Mouse (Mus musculus) CH12.LX (cell line): Measurements from ENCODE around the gene Depdc7. TPM values are rescaled to one million over a fixed set of nuclear protein-coding genes. Genes with fewer than 3 reads are reported as not detected.
A peak's percentile ranks its signal among the peaks of the same experiment; 100 is the strongest.

ENCODE experiments used
- DNase-seq: peaks from one replicate; pipeline ENCODE4 v3.0.0-alpha.2; 2013; ENCODE audit errors: extremely low read depth
- H3K27ac ChIP-seq: 2 replicates; pipeline ENCODE4 v1.5.1; 2012; ENCODE audit warnings: low read depth, mild to moderate bottlenecking, control low read depth, moderate library complexity; ENCODE audit not compliant: insufficient read depth
- H3K27me3 ChIP-seq: replicated peaks from 2 replicates; pipeline ENCODE3; 2012; ENCODE audit warnings: inconsistent platforms
- H3K36me3 ChIP-seq, 2 experiments: replicated peaks in 1 of 2; 2 replicates each; pipeline versions ENCODE3 to v1.6.1; 2012; ENCODE audit warnings: inconsistent platforms in 1 of 2, low read length in 1 of 2, mild to moderate bottlenecking in 1 of 2, mixed read lengths in 1 of 2, moderate library complexity in 1 of 2; ENCODE audit not compliant: control insufficient read depth in 1 of 2, insufficient read depth in 1 of 2
- H3K4me1 ChIP-seq, 2 experiments: 2 replicates each; pipeline ENCODE4 v1.6.1; 2012; ENCODE audit warnings: inconsistent platforms in 1 of 2, moderate library complexity in 1 of 2; ENCODE audit not compliant: insufficient read depth in 2 of 2, control insufficient read depth in 1 of 2
- H3K4me2 ChIP-seq: 2 replicates; pipeline ENCODE4 v1.6.1; 2012; ENCODE audit warnings: low read depth, mild to moderate bottlenecking, control low read depth; ENCODE audit not compliant: poor library complexity, insufficient read depth, severe bottlenecking
- H3K4me3 ChIP-seq, 3 experiments: fragments of 150-350 bp in 1 of 3; sonication (generic) in 1 of 3; replicated peaks in 1 of 3; 2 replicates each; pipeline versions ENCODE3 to v1.5.1; 2011 to 2012; ENCODE audit warnings: low read depth in 2 of 3, low read length in 2 of 3, mild to moderate bottlenecking in 2 of 3, moderate library complexity in 2 of 3, control low read depth in 1 of 3, improper control_type of control experiment in 1 of 3, inconsistent platforms in 1 of 3, mixed read lengths in 1 of 3; ENCODE audit not compliant: poor library complexity in 1 of 3
- H3K79me2 ChIP-seq: replicated peaks from 2 replicates; pipeline ENCODE4 v1.6.1; 2012; ENCODE audit warnings: mild to moderate bottlenecking, moderate library complexity; ENCODE audit not compliant: control insufficient read depth, poor library complexity, insufficient read depth, severe bottlenecking; ENCODE audit errors: extremely low read depth
- H3K9ac ChIP-seq: 2 replicates; pipeline ENCODE4 v1.6.1; 2012; ENCODE audit warnings: low read depth, mild to moderate bottlenecking, control low read depth, moderate library complexity; ENCODE audit not compliant: insufficient read depth
- H3K9me3 ChIP-seq: replicated peaks from 2 replicates; pipeline ENCODE3; 2012; ENCODE audit warnings: low read length, inconsistent platforms, mixed read lengths
- BHLHE40 ChIP-seq: IDR thresholded peaks from 2 replicates; pipeline ENCODE4 v1.6.1; 2011; ENCODE audit warnings: mild to moderate bottlenecking, low read depth, low read length, improper control_type of control experiment
- CHD1 ChIP-seq: IDR thresholded peaks from 2 replicates; pipeline ENCODE4 v1.6.1; 2012; ENCODE audit warnings: low read depth, low read length, improper control_type of control experiment, inconsistent platforms
- CHD2 ChIP-seq: IDR thresholded peaks from 2 replicates; pipeline ENCODE4 v1.6.1; 2011; ENCODE audit warnings: low read length, improper control_type of control experiment
- E2F4 ChIP-seq: IDR thresholded peaks from 2 replicates; pipeline ENCODE4 v1.6.1; 2011; ENCODE audit warnings: low read depth, low read length, improper control_type of control experiment; ENCODE audit not compliant: insufficient replicate concordance
- ETS1 ChIP-seq: conservative IDR thresholded peaks from 2 replicates; pipeline ENCODE4 v1.6.1; 2012; ENCODE audit warnings: low read depth, mild to moderate bottlenecking, inconsistent platforms, low read length, improper control_type of control experiment, moderate library complexity
- GABPA ChIP-seq: IDR thresholded peaks from 2 replicates; pipeline ENCODE4 v1.6.1; 2012; ENCODE audit warnings: low read depth, low read length, improper control_type of control experiment, inconsistent platforms; ENCODE audit not compliant: insufficient replicate concordance
- HCFC1 ChIP-seq: IDR thresholded peaks from 2 replicates; pipeline ENCODE4 v1.6.1; 2012; ENCODE audit warnings: low read depth, mild to moderate bottlenecking, inconsistent platforms, low read length, improper control_type of control experiment
- IRF4 ChIP-seq: IDR thresholded peaks from 2 replicates; pipeline ENCODE4 v1.6.1; 2014; ENCODE audit warnings: low read depth, mild to moderate bottlenecking, inconsistent platforms, low read length, improper control_type of control experiment
- JUN ChIP-seq: IDR thresholded peaks from 2 replicates; pipeline ENCODE4 v1.6.1; 2011; ENCODE audit warnings: low read depth, mild to moderate bottlenecking, low read length, improper control_type of control experiment, moderate library complexity; ENCODE audit not compliant: insufficient read depth
- JUND ChIP-seq: conservative IDR thresholded peaks from 2 replicates; pipeline ENCODE4 v1.6.1; 2011; ENCODE audit warnings: low read depth, low read length, improper control_type of control experiment
- KAT2A ChIP-seq: IDR thresholded peaks from 2 replicates; pipeline ENCODE4 v1.6.1; 2012; ENCODE audit warnings: low read length, improper control_type of control experiment, inconsistent platforms; ENCODE audit not compliant: insufficient replicate concordance
- MAFK ChIP-seq: IDR thresholded peaks from 2 replicates; pipeline ENCODE4 v1.6.1; 2011; ENCODE audit warnings: low read length, improper control_type of control experiment; ENCODE audit not compliant: insufficient replicate concordance
- MAX ChIP-seq: IDR thresholded peaks from 2 replicates; pipeline ENCODE4 v1.6.1; 2011; ENCODE audit warnings: low read length, improper control_type of control experiment
- MAZ ChIP-seq: IDR thresholded peaks from 2 replicates; pipeline ENCODE4 v1.6.1; 2012; ENCODE audit warnings: low read depth, mild to moderate bottlenecking, inconsistent platforms, low read length, improper control_type of control experiment, moderate library complexity
- MEF2A ChIP-seq: IDR thresholded peaks from 2 replicates; pipeline ENCODE4 v1.6.1; 2014; ENCODE audit warnings: low read depth, mild to moderate bottlenecking, inconsistent platforms, low read length, improper control_type of control experiment, borderline replicate concordance
- MXI1 ChIP-seq: IDR thresholded peaks from 2 replicates; pipeline ENCODE4 v1.6.1; 2011; ENCODE audit warnings: mild to moderate bottlenecking, low read depth, low read length, improper control_type of control experiment
- MYC ChIP-seq: IDR thresholded peaks from 2 replicates; pipeline ENCODE4 v1.6.1; 2011; ENCODE audit warnings: low read depth, mild to moderate bottlenecking, improper control_type of control experiment, low read length
- NRF1 ChIP-seq: IDR thresholded peaks from 2 replicates; pipeline ENCODE4 v1.6.1; 2014; ENCODE audit warnings: low read depth, mild to moderate bottlenecking, inconsistent platforms, low read length, improper control_type of control experiment, moderate library complexity
- PAX5 ChIP-seq: IDR thresholded peaks from 2 replicates; pipeline ENCODE4 v1.6.1; 2012; ENCODE audit warnings: low read length, inconsistent platforms, mixed read lengths
- POLR2A ChIP-seq: IDR thresholded peaks from 2 replicates; pipeline ENCODE4 v1.6.1; 2011; ENCODE audit warnings: low read depth, mild to moderate bottlenecking, improper control_type of control experiment, low read length
- POLR2AphosphoS2 ChIP-seq: IDR thresholded peaks from 2 replicates; pipeline ENCODE4 v1.6.1; 2011; ENCODE audit warnings: low read depth, low read length, improper control_type of control experiment
- SIN3A ChIP-seq: IDR thresholded peaks from 2 replicates; pipeline ENCODE4 v1.6.1; 2012; ENCODE audit warnings: low read length, improper control_type of control experiment, inconsistent platforms
- SMC3 ChIP-seq: IDR thresholded peaks from 2 replicates; pipeline ENCODE4 v1.6.1; 2011; ENCODE audit warnings: low read depth, low read length, improper control_type of control experiment
- TBP ChIP-seq: conservative IDR thresholded peaks from 2 replicates; pipeline ENCODE4 v1.6.1; 2011; ENCODE audit warnings: low read depth, low read length, improper control_type of control experiment
- UBTF ChIP-seq: IDR thresholded peaks from 2 replicates; pipeline ENCODE4 v1.6.1; 2012; ENCODE audit warnings: low read depth, mild to moderate bottlenecking, inconsistent platforms, low read length, improper control_type of control experiment, moderate library complexity
- USF1 ChIP-seq: IDR thresholded peaks from 2 replicates; pipeline ENCODE4 v1.6.1; 2014; ENCODE audit warnings: low read depth, mild to moderate bottlenecking, inconsistent platforms, low read length, improper control_type of control experiment
- USF2 ChIP-seq: conservative IDR thresholded peaks from 2 replicates; pipeline ENCODE4 v1.6.1; 2011; ENCODE audit warnings: low read depth, low read length, improper control_type of control experiment
- ZC3H11A ChIP-seq: IDR thresholded peaks from 2 replicates; pipeline ENCODE4 v1.6.1; 2012; ENCODE audit warnings: low read depth, mild to moderate bottlenecking, inconsistent platforms, low read length, improper control_type of control experiment
- ZKSCAN1 ChIP-seq: IDR thresholded peaks from 2 replicates; pipeline ENCODE4 v1.6.1; 2012; ENCODE audit warnings: low read depth, inconsistent platforms, low read length, improper control_type of control experiment, borderline replicate concordance
- ZMIZ1 ChIP-seq: IDR thresholded peaks from 2 replicates; pipeline ENCODE4 v1.6.1; 2012; ENCODE audit warnings: low read depth, mild to moderate bottlenecking, inconsistent platforms, low read length, improper control_type of control experiment
- ZNF384 ChIP-seq: IDR thresholded peaks from 2 replicates; pipeline ENCODE4 v1.6.1; 2012; ENCODE audit warnings: low read depth, low read length, improper control_type of control experiment, inconsistent platforms
- dilution Hi-C: fragments of 300-500 bp; cut with MboI; formaldehyde crosslinking; loops from 2 replicates; pipeline ENCODE4 v1.14.3; 2020; ENCODE audit warnings: low sequenced_read_pairs; ENCODE audit not compliant: extremely low pct_unique_long_range_greater_than_20kb, extremely low pct_ligation_motif_present
- in situ Hi-C: fragments of 300-500 bp; cut with MboI; formaldehyde crosslinking; loops from 3 replicates; pipeline ENCODE4 v1.14.3; 2019; ENCODE audit warnings: low sequenced_read_pairs, low pct_ligation_motif_present, low pct_unique_long_range_greater_than_20kb, mixed read lengths
- polyA plus RNA-seq: library from polyadenylated mRNA; unstranded; fragments of >175 nt; gene quantifications from 2 replicates; pipeline ENCODE4 v1.2.1, GENCODE M21; 2012; ENCODE audit warnings: low read depth; ENCODE audit not compliant: insufficient read length
- total RNA-seq, 2 experiments: library from RNA; depleted of rRNA; stranded (reverse); fragments of 300-350 nt in 1 of 2; fragments of >200 nt in 1 of 2; gene quantifications; 2 replicates each; pipeline ENCODE4 v1.2.3; 2012 to 2014

Gene Depdc7
- total and polyA plus RNA-seq, 3 experiments, result 0.32 to 4.3 (median 0.81) TPM

- no peaks in the 10 kb centered on the region for H3K27me3 ChIP-seq
- DNase-seq, result no peak
- dilution Hi-C loops (no loop called here), in situ Hi-C loops (no loop called here)
- H3K4me3 ChIP-seq, result peak overlapping the region in 1 of 3 experiments; percentile 12
- no peaks in the 10 kb centered on the region for H3K9me3 ChIP-seq
- H3K27ac ChIP-seq, result peak overlapping the region; percentile 49; the same call in 1 of the 2 replicates
- H3K79me2 ChIP-seq, result no peaks in the 10 kb centered on the region
- peaks cover 12 to 31% of the 10 kb centered on the region in 2 experiments for H3K4me1 ChIP-seq
- peak overlapping the region; percentile 77 for H3K4me2 ChIP-seq
- peak overlapping the region; percentile 50 for H3K9ac ChIP-seq
- no peaks in the 10 kb centered on the region for H3K36me3 ChIP-seq
- peak; percentile 79 for TF ChIP-seq MAFK
- TF ChIP-seq ZNF384, result peak; percentile 58
- TF ChIP-seq MXI1, result no peak
- TF ChIP-seq, all 38 proteins: peak for 2
Observed at GRCm38 (mm10) chr2:104732562-104733256, 10.0 kb downstream of the Depdc7 start.

- no peaks in the 10 kb centered on the region for H3K27me3 ChIP-seq
- peak overlapping the region; percentile 77 for H3K4me2 ChIP-seq
- in situ Hi-C loops, result no loop called here
- peak overlapping the region; percentile 49 for H3K27ac ChIP-seq
- H3K4me3 ChIP-seq, result peak overlapping the region in 2 of 3 experiments; percentile 12 to 14
- no peaks in the 10 kb centered on the region for H3K36me3 ChIP-seq
- peak; percentile 65 for DNase-seq
- no peaks in the 10 kb centered on the region for H3K79me2 ChIP-seq
- dilution Hi-C loops, result no loop called here
- H3K9me3 ChIP-seq, result no peaks in the 10 kb centered on the region
- H3K9ac ChIP-seq, result peak overlapping the region; percentile 50
- peaks cover 12 to 31% of the 10 kb centered on the region in 2 experiments for H3K4me1 ChIP-seq
- peak; percentile 72; the same call in 1 of the 2 replicates for TF ChIP-seq MEF2A
- no peak for TF ChIP-seq GABPA
- TF ChIP-seq TBP, result 0 out of 2 replicates have a peak, but pooled peaks have one; percentile 23
- peak; percentile 1; the same call in 1 of the 2 replicates for TF ChIP-seq SMC3
- TF ChIP-seq CHD1, result 0 out of 2 replicates have a peak, but pooled peaks have one; percentile 54
- peak; percentile 57; the same call in 1 of the 2 replicates for TF ChIP-seq MAZ
- TF ChIP-seq ZKSCAN1, result no peak
- peak; percentile 33; the same call in 1 of the 2 replicates for TF ChIP-seq ETS1
- peak; percentile 38; the same call in 1 of the 2 replicates for TF ChIP-seq JUND
- TF ChIP-seq USF2, result no peak
- no peak for TF ChIP-seq E2F4
- TF ChIP-seq JUN, result peak; percentile 17; the same call in 1 of the 2 replicates
- TF ChIP-seq MYC, result peak; percentile 90
- peak; percentile 57 for TF ChIP-seq POLR2A
- no peak for TF ChIP-seq ZC3H11A
- peak; percentile 63 for TF ChIP-seq CHD2
- TF ChIP-seq UBTF, result 0 out of 2 replicates have a peak, but pooled peaks have one; percentile 22
- TF ChIP-seq PAX5, result no peak
- peak; percentile 50; the same call in 1 of the 2 replicates for TF ChIP-seq HCFC1
- peak; percentile 45; the same call in 1 of the 2 replicates for TF ChIP-seq NRF1
- peak; percentile 97 for TF ChIP-seq BHLHE40
- peak; percentile 81 for TF ChIP-seq MAX
- TF ChIP-seq USF1, result no peak
- TF ChIP-seq SIN3A, result peak; percentile 70
- TF ChIP-seq POLR2AphosphoS2, result no peak
- TF ChIP-seq KAT2A, result 0 out of 2 replicates have a peak, but pooled peaks have one; percentile 39
- no peak for TF ChIP-seq ZMIZ1
- peak; percentile 87 for TF ChIP-seq IRF4
- 0 out of 2 replicates have a peak, but pooled peaks have one; percentile 10 for TF ChIP-seq MAFK
Observed at GRCm38 (mm10) chr2:104732033-104732444, 10.6 kb downstream of the Depdc7 start.
